Mouse (Mus musculus) ovary, postnatal 36 days (tissue): ENCODE data around the gene Gm20219.
"Not testable (repeated sequence)": the region's sequence is repeated elsewhere in the genome, so short reads cannot be mapped to it uniquely, and the experiment has no call there.

Experiments used
- DNase-seq: peaks from one replicate; pipeline ENCODE4 v3.0.0; 2022; ENCODE audit warnings: low spot score, mixed read lengths

Gene Gm20219

DNA sequence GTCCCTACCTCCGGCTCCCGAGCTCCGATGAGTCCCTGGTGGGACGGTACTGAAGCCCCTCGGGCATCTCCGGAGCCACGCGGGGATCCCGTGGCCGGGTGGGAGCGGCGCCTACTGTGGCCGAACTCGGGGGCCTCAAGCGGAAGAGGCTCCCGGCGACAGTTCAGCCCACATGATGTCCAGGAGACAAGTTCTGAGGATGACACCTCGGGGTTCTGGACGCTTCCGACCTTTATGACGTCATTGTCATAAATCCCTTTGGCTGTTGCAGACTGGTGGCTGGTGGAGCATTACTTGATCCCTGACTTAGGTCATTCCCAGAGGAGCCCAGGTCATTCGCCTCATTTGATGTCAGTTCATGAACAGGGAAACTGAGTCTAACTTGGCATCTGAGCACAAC lies 41.9 kb downstream of the Gm20219 start, which contains the start of gene Znrf4:
TSS of gene Znrf4 (minus strand) at position 122 of the 400 bp plus-strand sequence.
- no peak for DNase-seq

- DNase-seq, result no peak
Measured at GRCm38 (mm10) chr17:56511707-56512090, 42.5 kb downstream of the Gm20219 start.

DNA sequence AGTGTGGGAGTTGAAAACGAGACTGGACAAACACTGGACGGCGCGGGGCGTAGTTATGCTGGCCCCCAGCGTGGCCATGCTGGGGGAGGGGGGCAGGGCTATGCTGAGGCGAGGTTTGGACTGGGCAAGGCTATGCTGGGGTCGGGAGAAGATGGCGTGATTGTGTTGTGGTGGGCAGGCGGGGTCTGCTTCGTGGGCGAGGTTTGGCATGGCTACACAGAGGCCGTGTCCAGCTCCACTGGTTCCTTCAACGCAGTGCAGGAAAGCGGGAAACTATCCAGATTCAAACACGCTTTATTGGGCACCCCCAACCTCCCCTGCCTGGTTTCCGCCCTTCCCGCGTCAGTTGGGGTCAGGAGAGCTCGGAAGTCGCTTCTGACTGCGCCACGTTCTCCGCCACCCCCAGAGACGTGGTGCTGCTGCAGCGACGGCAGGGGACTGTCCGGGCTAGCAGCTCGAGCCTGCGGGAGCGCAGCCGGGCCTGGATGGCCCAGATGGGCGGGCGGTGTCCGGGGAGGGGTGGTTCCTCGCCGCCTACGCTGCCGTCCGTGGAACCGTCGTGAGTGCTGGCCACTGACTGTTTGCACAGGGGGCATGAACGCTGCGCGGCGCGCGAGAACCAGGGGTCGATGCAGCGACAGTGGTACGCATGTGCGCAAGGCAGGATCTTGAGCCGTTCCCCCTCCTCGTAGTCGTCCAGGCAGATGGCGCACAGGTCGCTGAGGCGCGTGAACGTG lies 43.0 kb downstream of the Gm20219 start:
- DNase-seq, result no peak

GRCm38 (mm10) chr17:56510473-56510969 lies 43.7 kb downstream of the Gm20219 start:
- no peak for DNase-seq

- DNase-seq, result no peak
Measured at GRCm38 (mm10) chr17:56509707-56510472, 44.3 kb downstream of the Gm20219 start.

GRCm38 (mm10) chr17:56509021-56509640 lies 45.1 kb downstream of the Gm20219 start:
- DNase-seq, result no peak

DNA sequence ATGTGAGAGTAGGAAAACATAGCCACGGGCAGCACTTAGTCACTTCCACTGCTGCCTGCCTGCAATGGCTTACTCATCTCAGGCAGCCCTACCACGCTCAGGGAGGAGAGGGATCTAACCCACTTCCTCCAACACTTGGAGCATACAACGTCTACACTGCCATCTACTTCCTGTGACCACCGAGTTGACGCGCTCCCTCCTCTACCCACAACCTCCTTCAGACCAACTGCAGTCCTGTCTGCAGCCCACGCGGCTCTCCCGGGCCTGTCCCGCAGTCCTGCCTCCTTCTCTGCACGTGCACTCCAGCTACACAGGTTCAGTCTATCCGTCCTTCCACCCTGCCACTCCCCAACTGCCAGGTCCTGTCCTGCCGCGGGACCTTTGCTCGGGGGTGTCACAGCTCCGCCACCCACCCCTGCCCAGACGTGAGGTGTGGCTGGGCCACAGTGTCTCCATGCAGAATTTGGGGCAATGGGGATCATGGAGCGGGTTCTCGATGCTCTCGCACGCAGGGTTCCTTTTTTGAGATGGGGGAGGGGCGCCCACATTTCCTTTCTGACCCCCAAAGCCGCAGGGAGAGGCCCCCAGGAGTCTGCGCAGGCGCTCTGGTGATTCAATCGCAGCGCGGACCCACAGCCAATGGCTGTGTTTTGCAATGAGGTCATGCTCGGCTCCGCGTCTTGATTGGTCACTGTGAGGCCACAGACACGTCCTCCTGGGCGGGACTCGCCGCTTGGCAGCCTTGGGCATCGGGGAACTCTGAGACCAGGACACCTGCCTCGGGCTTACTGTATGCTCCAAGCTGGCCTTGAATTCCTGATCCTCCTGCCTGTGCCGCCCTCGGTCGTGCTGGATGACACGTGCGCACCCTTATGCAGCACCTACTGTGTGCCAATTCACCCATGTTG lies 46.8 kb downstream of the Gm20219 start:
- peak; percentile 92 for DNase-seq

DNA sequence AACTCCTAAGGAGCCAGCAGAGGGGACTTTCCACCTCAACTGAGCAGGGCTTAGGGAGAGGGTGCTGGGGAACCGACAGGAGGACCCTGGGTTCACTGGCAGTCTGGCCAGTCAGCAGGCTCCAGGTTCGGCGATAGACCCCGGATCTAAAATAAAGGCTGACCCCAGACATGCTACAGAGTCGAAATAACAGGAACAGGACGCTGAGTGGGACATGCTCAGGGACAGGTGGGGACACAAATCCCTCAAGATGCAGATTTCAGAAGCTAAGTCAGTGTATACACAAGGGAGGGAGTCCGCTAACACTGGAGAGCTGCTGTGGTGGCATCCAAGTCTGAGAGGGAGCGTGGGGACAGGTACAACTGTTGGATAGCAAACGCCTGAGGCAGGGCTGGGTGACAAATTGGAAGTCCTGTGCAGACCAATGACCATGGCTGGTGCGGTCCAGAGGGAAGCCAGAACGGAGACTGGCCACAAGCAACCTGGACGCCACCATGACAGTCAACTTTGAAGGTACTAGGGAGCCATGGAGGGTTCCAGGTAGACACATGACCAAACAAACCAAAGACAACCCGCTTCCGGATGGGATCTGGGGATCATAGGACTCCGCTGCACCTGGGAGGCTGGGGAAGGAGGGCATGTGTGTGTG lies 47.6 kb downstream of the Gm20219 start:
- no peak for DNase-seq

DNA sequence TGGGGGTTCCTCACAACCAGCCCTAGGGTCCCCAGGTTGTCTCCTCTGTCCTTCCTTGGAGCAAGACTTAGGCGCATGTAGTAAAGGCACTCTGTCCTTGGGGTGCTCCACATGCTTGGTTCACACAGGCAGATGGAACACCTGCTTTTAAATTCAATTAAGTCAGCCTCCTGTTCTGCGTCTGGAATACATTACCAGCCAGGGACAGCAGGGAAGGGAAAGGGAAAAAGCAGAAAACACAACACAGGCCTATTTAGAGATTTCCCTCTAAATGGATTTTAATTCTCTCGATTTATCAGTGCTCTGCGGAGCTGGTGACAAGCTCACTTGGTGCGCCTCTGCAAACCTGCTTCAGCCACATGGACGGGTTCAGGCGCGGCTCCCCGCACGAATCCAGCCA lies 48.8 kb downstream of the Gm20219 start:
- DNase-seq, result no peak

DNA sequence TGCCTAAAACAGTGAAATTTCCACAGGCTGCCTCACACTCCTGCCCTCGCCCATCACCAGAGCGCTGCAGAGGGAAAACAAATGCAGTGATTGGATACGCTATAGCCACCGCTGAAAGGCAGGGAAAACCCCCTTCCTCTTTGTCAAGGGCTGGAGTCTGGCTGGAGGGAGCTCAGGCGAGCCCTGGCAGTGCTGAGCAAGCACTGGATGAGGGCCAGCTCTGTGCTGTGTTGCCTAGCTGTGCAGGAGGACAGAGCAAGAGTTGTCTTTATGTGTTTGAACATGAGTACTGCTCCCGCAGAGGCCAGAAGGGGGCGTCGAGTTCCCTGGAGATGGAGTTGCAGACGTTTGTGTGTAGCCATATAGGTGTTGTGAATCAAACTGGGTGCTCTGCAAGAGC lies 51.7 kb downstream of the Gm20219 start:
- peak; percentile 53 for DNase-seq

DNA sequence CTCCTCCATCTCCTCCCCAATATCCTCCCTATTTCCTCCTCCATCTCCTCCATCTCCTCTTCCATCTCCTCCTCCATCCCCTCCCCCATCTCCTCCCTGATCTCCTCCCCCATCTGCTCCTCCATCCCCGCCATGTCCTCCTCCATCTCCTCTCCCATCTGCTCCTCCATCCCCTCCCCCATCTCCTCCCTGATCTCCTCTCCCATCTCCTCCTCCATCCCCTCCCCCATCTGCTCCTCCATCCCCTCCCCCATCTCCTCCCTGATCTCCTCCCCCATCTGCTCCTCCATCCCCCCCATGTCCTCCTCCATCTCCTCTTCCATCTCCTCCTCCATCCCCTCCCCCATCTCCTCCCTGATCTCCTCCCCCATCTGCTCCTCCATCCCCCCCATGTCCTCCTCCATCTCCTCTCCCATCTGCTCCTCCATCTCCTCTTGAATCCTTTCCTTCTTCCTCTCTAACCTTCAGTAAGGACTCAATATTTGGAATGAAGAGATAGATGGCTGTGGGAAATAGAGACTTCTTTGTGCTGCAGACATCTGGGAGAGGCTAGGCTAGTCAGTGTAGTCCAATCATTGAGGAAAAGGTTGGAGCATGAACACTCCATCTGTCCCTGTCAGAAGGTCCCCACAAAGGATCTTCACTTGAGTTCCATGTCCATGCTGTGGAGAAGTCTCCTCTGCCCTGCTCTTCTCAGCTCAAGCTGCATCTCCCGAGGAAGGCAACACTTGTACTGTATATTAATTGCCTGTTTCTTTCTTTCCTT lies 52.4 kb downstream of the Gm20219 start:
- DNase-seq, result not testable (repeated sequence)
